Mouse (Mus musculus) hindbrain, embryonic 13.5 days (tissue): Measurements from ENCODE around the gene Psap. TPM values are rescaled to one million over a fixed set of nuclear protein-coding genes. Genes with fewer than 3 reads are reported as not detected.

Source experiments
- ATAC-seq: fragments of 200-750 bp; cut with Nextera tagmentation; 2 replicates; pipeline ENCODE4 v1.8.0; 2017; ENCODE audit warnings: moderate TSS enrichment; ENCODE audit not compliant: low FRiP score
- H3K27ac ChIP-seq: fragments of 300-500 bp; sonication (generic); 2 replicates; pipeline ENCODE4 v1.5.1; 2015; ENCODE audit warnings: inconsistent platforms, mild to moderate bottlenecking, moderate library complexity
- H3K27me3 ChIP-seq: fragments of 300-500 bp; sonication (generic); 2 replicates; pipeline ENCODE4 v1.6.1; 2015; ENCODE audit warnings: mild to moderate bottlenecking, inconsistent platforms
- H3K36me3 ChIP-seq: fragments of 300-500 bp; sonication (generic); 2 replicates; pipeline ENCODE4 v1.6.1; 2015; ENCODE audit warnings: mild to moderate bottlenecking, inconsistent platforms
- H3K4me1 ChIP-seq: fragments of 300-500 bp; sonication (generic); replicated peaks from 2 replicates; pipeline ENCODE4 v1.6.1; 2015; ENCODE audit warnings: inconsistent platforms
- H3K4me2 ChIP-seq: fragments of 300-500 bp; sonication (generic); 2 replicates; pipeline ENCODE4 v1.6.1; 2015; ENCODE audit warnings: inconsistent platforms, mild to moderate bottlenecking, moderate library complexity
- H3K4me3 ChIP-seq: fragments of 300-500 bp; sonication (generic); 2 replicates; pipeline ENCODE4 v1.5.1; 2015; ENCODE audit warnings: mild to moderate bottlenecking, inconsistent platforms
- H3K9ac ChIP-seq: fragments of 300-500 bp; sonication (generic); 2 replicates; pipeline ENCODE4 v1.6.1; 2015; ENCODE audit warnings: mild to moderate bottlenecking, inconsistent platforms
- H3K9me3 ChIP-seq: fragments of 300-500 bp; sonication (generic); 2 replicates; pipeline ENCODE4 v1.6.1; 2016; ENCODE audit warnings: inconsistent platforms
- WGBS: fragments of 180-500 bp; shearing (Covaris S2); methylation state at CpG from one replicate; pipeline ENCODE4 v1.1.7; 2015; 5-methylcytosine and 5-hydroxymethylcytosine counted together
- polyA plus RNA-seq: library from polyadenylated mRNA; unstranded; fragments of >200 nt; fragmentation: Nextera tagmentation; extraction: Ambion mirVana; gene quantifications from 2 replicates; pipeline ENCODE4 v1.2.1, GENCODE M21; 2015

The Psap gene
- polyA plus RNA-seq, 1 experiment from 2014 or later, result 153 TPM

GRCm38 (mm10) chr10:60341528-60341927 lies 64.1 kb downstream of the Psap start:
- Histone ChIP-seq H3K9ac (no peak overlapping the region), H3K4me1 (peaks cover 5% of the 10 kb centered on the region), H3K9me3 (no peaks in the 10 kb centered on the region), H3K36me3 (no peaks in the 10 kb centered on the region), H3K27me3 (peaks cover 11% of the 10 kb centered on the region), H3K27ac (no peak overlapping the region), H3K4me3 (no peak overlapping the region), H3K4me2 (no peak overlapping the region)
- WGBS, result 86% methylated on average over 9 of the region's 9 CpGs
- no peak for ATAC-seq

- Histone ChIP-seq H3K9ac (no peak overlapping the region), H3K4me1 (peaks cover 22% of the 10 kb centered on the region), H3K36me3 (no peaks in the 10 kb centered on the region), H3K9me3 (no peaks in the 10 kb centered on the region), H3K4me3 (no peak overlapping the region), H3K4me2 (no peak overlapping the region), H3K27me3 (peaks cover 27% of the 10 kb centered on the region), H3K27ac (no peak overlapping the region)
- WGBS, result 100% methylated on average over 3 of the region's 3 CpGs
- no peak for ATAC-seq
These were observed 66.7 kb downstream of the Psap start for GRCm38 (mm10) chr10:60344111-60344510.

GRCm38 (mm10) chr10:60346056-60346455 lies 68.6 kb downstream of the Psap start:
- Histone ChIP-seq H3K4me3 (no peak overlapping the region), H3K4me1 (peaks cover 33% of the 10 kb centered on the region), H3K9ac (no peak overlapping the region), H3K36me3 (no peaks in the 10 kb centered on the region), H3K27me3 (peaks cover 24% of the 10 kb centered on the region), H3K4me2 (peak overlapping the region; percentile 42), H3K9me3 (no peaks in the 10 kb centered on the region), H3K27ac (no peak overlapping the region)
- WGBS, result 79% methylated on average over 4 of the region's 4 CpGs
- no peak for ATAC-seq

- H3K9ac ChIP-seq, result peak within 1 kb of the TSS; percentile 55
- H3K36me3 ChIP-seq, result no peaks in the 10 kb centered on the region
- peaks cover 41% of the 10 kb centered on the region for H3K4me1 ChIP-seq
- no peaks in the 10 kb centered on the region for H3K9me3 ChIP-seq
- peak within 1 kb of the TSS; percentile 42 for H3K4me2 ChIP-seq
- peak within 1 kb of the TSS; percentile 23 for H3K4me3 ChIP-seq
- peaks cover 24% of the 10 kb centered on the region for H3K27me3 ChIP-seq
- H3K27ac ChIP-seq, result peak within 1 kb of the TSS; percentile 52; the same call in 1 of the 2 replicates
- 0 out of 2 replicates have a peak, but pooled peaks have one; percentile 32 for ATAC-seq
- under 1% methylated on average over 36 of the region's 37 CpGs for WGBS
These were observed 69.4 kb downstream of the Psap start, which contains the start of gene Vsir for GRCm38 (mm10) chr10:60346701-60347405. TSS of gene Vsir (plus strand) at chr10:60346851.

- no peak overlapping the region for H3K27ac ChIP-seq
- ATAC-seq, result no peak
- H3K27me3 ChIP-seq, result peaks cover 24% of the 10 kb centered on the region
- H3K4me3 ChIP-seq, result no peak overlapping the region
- 36% methylated on average over 9 of the region's 9 CpGs for WGBS
- H3K36me3 ChIP-seq, result no peaks in the 10 kb centered on the region
- H3K4me2 ChIP-seq, result peak overlapping the region; percentile 42; the same call in 1 of the 2 replicates
- H3K4me1 ChIP-seq, result peaks cover 51% of the 10 kb centered on the region
- no peak overlapping the region for H3K9ac ChIP-seq
- no peaks in the 10 kb centered on the region for H3K9me3 ChIP-seq
These were observed 70.6 kb downstream of the Psap start for GRCm38 (mm10) chr10:60347768-60348610.

GRCm38 (mm10) chr10:60349056-60349455 lies 71.6 kb downstream of the Psap start:
- no peaks in the 10 kb centered on the region for H3K36me3 ChIP-seq
- no peak overlapping the region for H3K9ac ChIP-seq
- no peaks in the 10 kb centered on the region for H3K9me3 ChIP-seq
- peaks cover 57% of the 10 kb centered on the region for H3K4me1 ChIP-seq
- 0 out of 2 replicates have a peak overlapping the region, but pooled peaks have one; percentile 5 for H3K27ac ChIP-seq
- no peak overlapping the region for H3K4me2 ChIP-seq
- no peak for ATAC-seq
- WGBS, result 38% methylated on average over 6 of the region's 6 CpGs
- H3K27me3 ChIP-seq, result peaks cover 24% of the 10 kb centered on the region
- no peak overlapping the region for H3K4me3 ChIP-seq

- no peak overlapping the region for H3K4me2 ChIP-seq
- H3K27ac ChIP-seq, result no peak overlapping the region
- H3K4me1 ChIP-seq, result peaks cover 57% of the 10 kb centered on the region
- no peaks in the 10 kb centered on the region for H3K9me3 ChIP-seq
- 85% methylated on average over 5 of the region's 5 CpGs for WGBS
- no peak overlapping the region for H3K9ac ChIP-seq
- H3K27me3 ChIP-seq, result peaks cover 24% of the 10 kb centered on the region
- no peaks in the 10 kb centered on the region for H3K36me3 ChIP-seq
- ATAC-seq, result no peak
- H3K4me3 ChIP-seq, result no peak overlapping the region
These were observed 72.2 kb downstream of the Psap start for GRCm38 (mm10) chr10:60349644-60350043.

- Histone ChIP-seq H3K36me3 (no peaks in the 10 kb centered on the region), H3K9me3 (no peaks in the 10 kb centered on the region), H3K4me3 (no peak overlapping the region), H3K27me3 (peaks cover 24% of the 10 kb centered on the region), H3K4me1 (peaks cover 57% of the 10 kb centered on the region), H3K9ac (no peak overlapping the region), H3K4me2 (no peak overlapping the region), H3K27ac (no peak overlapping the region)
- ATAC-seq, result no peak
- WGBS, result 48% methylated on average over 5 of the region's 5 CpGs
These were observed 72.8 kb downstream of the Psap start for GRCm38 (mm10) chr10:60350077-60350804.

GRCm38 (mm10) chr10:60350805-60351167 lies 73.4 kb downstream of the Psap start:
- H3K9me3 ChIP-seq, result no peaks in the 10 kb centered on the region
- no peak overlapping the region for H3K9ac ChIP-seq
- H3K27me3 ChIP-seq, result peaks cover 23% of the 10 kb centered on the region
- H3K4me2 ChIP-seq, result no peak overlapping the region
- peak overlapping the region; percentile 68 for H3K27ac ChIP-seq
- H3K4me3 ChIP-seq, result no peak overlapping the region
- 57% methylated on average over 3 of the region's 3 CpGs for WGBS
- H3K4me1 ChIP-seq, result peaks cover 57% of the 10 kb centered on the region
- no peaks in the 10 kb centered on the region for H3K36me3 ChIP-seq
- ATAC-seq, result no peak

GRCm38 (mm10) chr10:60351248-60351647 lies 73.8 kb downstream of the Psap start:
- no peaks in the 10 kb centered on the region for H3K36me3 ChIP-seq
- H3K9me3 ChIP-seq, result no peaks in the 10 kb centered on the region
- peaks cover 56% of the 10 kb centered on the region for H3K4me1 ChIP-seq
- no peak overlapping the region for H3K9ac ChIP-seq
- no peak overlapping the region for H3K4me2 ChIP-seq
- no peak overlapping the region for H3K4me3 ChIP-seq
- H3K27me3 ChIP-seq, result peaks cover 19% of the 10 kb centered on the region
- ATAC-seq, result peak; percentile 5; the same call in 1 of the 2 replicates
- WGBS, result 24% methylated on average over 3 of the region's 3 CpGs
- H3K27ac ChIP-seq, result peak overlapping the region; percentile 68

- ATAC-seq, result peak; percentile 40; the same call in 1 of the 2 replicates
- H3K4me3 ChIP-seq, result no peak overlapping the region
- H3K9me3 ChIP-seq, result no peaks in the 10 kb centered on the region
- WGBS, result 19% methylated on average over 7 of the region's 7 CpGs
- peaks cover 49% of the 10 kb centered on the region for H3K4me1 ChIP-seq
- peak overlapping the region; percentile 68 for H3K27ac ChIP-seq
- no peak overlapping the region for H3K9ac ChIP-seq
- peaks cover 12% of the 10 kb centered on the region for H3K27me3 ChIP-seq
- no peaks in the 10 kb centered on the region for H3K36me3 ChIP-seq
- no peak overlapping the region for H3K4me2 ChIP-seq
These were observed 74.5 kb downstream of the Psap start for GRCm38 (mm10) chr10:60351761-60352455.
